Mouse (Mus musculus): ENCODE measurements at regions not wholly inside any gene's neighbourhood (a gene's known extent, or its start where the extent isn't known, plus 50 kb on each side); places are given as distances from the start of the nearest gene placed in this dataset.
A peak's percentile ranks its signal among the peaks of the same experiment; 100 is the strongest.

GRCm38 (mm10) chr9:98791709-98792108 is 50.6 kb upstream of the Prr23a1 start:
- DNase-seq (ENCODE audit: low read depth, low spot score) (no peak), ATAC-seq (no peak)
- CTCF ChIA-PET = no interaction called here
- in situ Hi-C loops (cut with MboI; ENCODE audit: low pct_unique_long_range_greater_than_20kb) = loop anchor here (5.0 kb wide), 1 partner anchor 34 kb away; no protein-coding TSS in a partner anchor
- TF ChIP-seq CTCF (IDR thresholded peaks at IDR 0.05) = no peak
- no peaks in the 10 kb centered on the region for H3K27me3 ChIP-seq
- POLR2A ChIA-PET = no interaction called here

DNA sequence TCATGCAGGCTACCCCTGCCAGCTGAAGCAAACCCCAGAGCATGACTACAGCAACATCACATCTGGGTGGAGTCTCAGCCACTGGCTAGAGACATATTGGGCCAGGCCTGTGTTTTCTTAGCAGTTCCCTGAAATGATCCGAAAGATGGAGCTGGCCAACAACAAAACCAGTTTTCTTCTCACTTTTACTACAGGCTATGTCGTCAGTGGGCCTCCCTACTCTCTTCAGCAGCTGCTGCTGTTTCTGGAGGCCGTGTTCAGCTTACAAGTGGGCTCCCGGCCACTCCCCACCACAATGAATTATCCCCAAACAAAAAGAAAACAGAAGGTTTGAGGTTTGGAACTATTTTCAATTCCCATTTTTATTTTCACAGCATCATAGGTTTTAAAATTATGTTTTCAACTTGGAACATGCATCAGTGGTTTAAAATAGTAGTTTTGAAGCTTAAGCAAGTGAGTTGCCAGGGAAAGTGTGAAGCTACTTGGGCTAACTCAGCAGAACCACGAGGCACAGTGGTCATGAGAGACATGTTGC is 68.6 kb upstream of the Prr23a1 start:
- peaks cover 4% of the 10 kb centered on the region for H3K27me3 ChIP-seq
- ChIA-PET CTCF (no interaction called here), POLR2A (no interaction called here)
- in situ Hi-C loops (cut with MboI; ENCODE audit: low pct_unique_long_range_greater_than_20kb) = no loop called here
- no peak for TF ChIP-seq CTCF (IDR thresholded peaks at IDR 0.05)
- DNase-seq (ENCODE audit: low read depth, low spot score) (no peak), ATAC-seq (no peak)

DNA sequence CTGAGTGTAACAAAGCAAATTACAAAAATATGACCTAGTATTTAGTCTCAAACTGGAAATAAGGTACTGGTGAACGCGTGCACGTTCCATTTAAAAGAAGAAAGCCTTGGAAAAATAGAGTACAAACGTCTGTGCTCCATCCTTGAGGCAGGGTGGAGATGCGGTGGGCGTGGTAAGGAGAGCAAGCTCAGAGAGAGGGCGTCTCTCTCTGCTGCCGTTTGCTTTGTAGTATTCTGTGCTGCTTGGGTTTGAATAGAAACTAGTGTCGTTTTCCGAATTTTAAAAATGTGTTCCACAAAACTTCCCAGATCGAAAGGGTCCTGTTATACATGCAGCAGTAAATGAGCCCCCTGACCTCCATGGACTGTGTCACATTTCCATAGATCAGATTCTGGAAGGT is 69.1 kb upstream of the Prr23a1 start:
- in situ Hi-C loops (cut with MboI; ENCODE audit: low pct_unique_long_range_greater_than_20kb) = no loop called here
- H3K27me3 ChIP-seq = peaks cover 4% of the 10 kb centered on the region
- TF ChIP-seq CTCF (IDR thresholded peaks at IDR 0.05) = no peak
- CTCF ChIA-PET = no interaction called here
- POLR2A ChIA-PET = no interaction called here
- no peak for DNase-seq (ENCODE audit: low read depth, low spot score)
- ATAC-seq = no peak

GRCm38 (mm10) chr9:98754764-98755163 is 87.5 kb upstream of the Prr23a1 start:
- TF ChIP-seq CTCF (IDR thresholded peaks at IDR 0.05) = no peak
- POLR2A ChIA-PET = interaction anchor here (0.9 kb wide), 1 partner anchor 10 kb away, joined by 3 read pairs; no protein-coding TSS in a partner anchor
- no peak for DNase-seq (ENCODE audit: low read depth, low spot score)
- no peak for ATAC-seq
- no peaks in the 10 kb centered on the region for H3K27me3 ChIP-seq
- CTCF ChIA-PET = no interaction called here
- in situ Hi-C loops (cut with MboI; ENCODE audit: low pct_unique_long_range_greater_than_20kb) = loop anchor here (5.0 kb wide), 1 partner anchor 38 kb away; no protein-coding TSS in a partner anchor

DNA sequence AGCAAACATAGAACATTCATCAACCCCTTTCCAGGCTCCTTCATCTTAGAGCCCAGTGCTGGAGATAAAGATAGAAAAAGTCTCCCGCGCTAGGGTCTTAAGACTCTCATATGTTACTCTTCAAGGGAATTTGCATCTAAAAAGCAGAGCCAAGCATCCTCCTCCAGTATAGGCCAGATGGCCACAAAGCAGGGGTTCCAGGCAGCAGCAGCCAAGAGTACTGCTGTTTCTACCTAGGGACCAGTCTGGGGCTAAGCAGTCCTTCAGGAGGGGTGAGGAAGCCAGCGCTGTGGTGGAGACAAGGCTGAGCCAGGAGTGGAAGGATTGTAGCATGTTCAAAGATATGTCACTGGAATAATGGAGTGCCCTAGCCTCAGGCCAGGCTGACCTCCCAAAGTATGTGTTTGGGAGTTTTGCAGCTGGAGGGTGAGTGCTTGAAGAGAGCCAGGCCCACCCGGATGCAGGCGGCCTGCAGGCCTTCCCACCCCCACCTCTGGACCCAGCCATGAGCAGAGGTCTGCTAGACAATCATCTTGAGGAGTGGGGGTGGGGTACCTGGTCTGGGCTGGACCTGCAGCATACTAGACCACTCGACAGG is 88.8 kb upstream of the Prr23a1 start:
- no peaks in the 10 kb centered on the region for H3K27me3 ChIP-seq
- no peak for DNase-seq (ENCODE audit: low read depth, low spot score)
- in situ Hi-C loops (cut with MboI; ENCODE audit: low pct_unique_long_range_greater_than_20kb) = no loop called here
- TF ChIP-seq CTCF (IDR thresholded peaks at IDR 0.05) = no peak
- CTCF ChIA-PET = no interaction called here
- ATAC-seq = no peak
- POLR2A ChIA-PET = no interaction called here

DNA sequence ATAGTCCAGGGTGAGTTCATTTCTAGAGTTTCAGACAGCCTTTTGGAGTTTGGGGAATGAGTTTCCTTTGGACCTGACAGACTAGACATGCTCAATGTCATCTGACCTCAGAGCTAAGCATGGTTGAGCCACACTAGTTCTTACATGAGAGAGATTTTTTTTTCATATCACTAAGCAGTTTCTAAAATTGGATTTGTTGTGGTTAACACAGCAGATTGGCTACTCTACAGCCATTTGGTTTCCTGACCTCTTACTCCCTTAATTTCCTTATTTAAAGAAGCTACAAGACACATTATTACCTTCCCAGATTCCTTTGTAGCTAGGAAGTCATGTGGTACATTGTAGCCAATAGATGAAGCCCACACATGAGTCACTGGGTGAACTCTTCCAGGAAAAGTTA is 98.5 kb upstream of the Prr23a1 start:
- no peak for TF ChIP-seq CTCF (IDR thresholded peaks at IDR 0.05)
- CTCF ChIA-PET = no interaction called here
- ATAC-seq = peak; percentile 51
- in situ Hi-C loops (cut with MboI; ENCODE audit: low pct_unique_long_range_greater_than_20kb) = no loop called here
- no peak for DNase-seq (ENCODE audit: low read depth, low spot score)
- no peaks in the 10 kb centered on the region for H3K27me3 ChIP-seq
- POLR2A ChIA-PET = no interaction called here

DNA sequence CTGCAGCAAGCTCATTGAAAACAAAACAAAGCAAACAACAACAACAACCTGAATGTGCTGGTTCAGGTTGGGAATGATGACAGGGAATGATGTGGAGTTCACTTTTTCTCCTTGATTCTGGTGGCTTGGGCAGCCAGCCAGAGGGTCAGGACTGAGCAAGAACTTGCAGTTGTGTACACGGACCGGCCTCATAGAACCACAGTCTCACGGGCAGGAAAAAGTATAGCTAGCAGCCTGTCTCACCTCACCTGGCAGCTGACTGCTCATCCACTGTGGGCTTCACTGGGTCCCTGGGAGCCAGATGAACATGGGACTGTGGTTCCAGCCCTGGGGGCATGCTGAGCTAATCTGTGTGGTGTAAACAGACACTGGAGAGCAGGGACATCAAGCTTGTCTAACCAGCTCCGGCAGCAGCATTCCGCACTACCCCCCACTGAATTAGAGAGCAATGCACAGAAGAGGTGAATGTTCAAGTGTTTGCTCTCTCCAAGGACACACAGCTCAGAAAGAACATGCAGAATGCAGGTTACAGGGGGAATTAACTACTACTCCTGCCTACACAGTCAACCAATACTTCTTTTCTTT is 114.9 kb upstream of the Prr23a1 start:
- in situ Hi-C loops (cut with MboI; ENCODE audit: low pct_unique_long_range_greater_than_20kb) = no loop called here
- H3K27me3 ChIP-seq = no peaks in the 10 kb centered on the region
- TF ChIP-seq CTCF (IDR thresholded peaks at IDR 0.05) = no peak
- no peak for DNase-seq (ENCODE audit: low read depth, low spot score)
- ATAC-seq = peak; percentile 31
- POLR2A ChIA-PET = no interaction called here
- CTCF ChIA-PET = interaction anchor here (1.9 kb wide), 1 partner anchor 14 kb away, joined by 4 read pairs; no protein-coding TSS in a partner anchor

GRCm38 (mm10) chr9:98726638-98727037 is 115.7 kb upstream of the Prr23a1 start:
- no peak for TF ChIP-seq CTCF (IDR thresholded peaks at IDR 0.05)
- in situ Hi-C loops (cut with MboI; ENCODE audit: low pct_unique_long_range_greater_than_20kb) = no loop called here
- ATAC-seq (no peak), DNase-seq (ENCODE audit: low read depth, low spot score) (no peak)
- POLR2A ChIA-PET = no interaction called here
- no peaks in the 10 kb centered on the region for H3K27me3 ChIP-seq
- CTCF ChIA-PET = interaction anchor here (1.9 kb wide), 1 partner anchor 15 kb away, joined by 4 read pairs; no protein-coding TSS in a partner anchor

DNA sequence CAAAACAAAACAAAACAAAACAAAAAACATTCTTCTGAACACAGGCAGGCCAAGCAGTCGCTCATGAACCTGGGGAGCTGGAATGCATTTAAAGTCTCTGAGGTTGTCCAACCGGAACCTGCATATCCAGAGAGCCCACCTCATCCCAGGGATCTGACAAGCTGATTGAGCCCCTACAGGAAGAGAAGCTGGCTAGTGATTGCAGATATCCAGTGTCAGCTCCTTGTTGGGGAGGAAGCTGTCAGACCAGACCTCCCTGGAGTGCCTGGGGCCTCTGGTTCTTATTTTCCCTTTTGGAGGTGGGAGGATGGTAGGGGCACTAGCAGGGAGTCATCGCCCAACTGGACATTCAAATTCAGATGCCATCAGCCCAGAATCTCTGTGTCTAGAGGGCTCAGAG is 119.4 kb upstream of the Prr23a1 start:
- H3K27me3 ChIP-seq = no peaks in the 10 kb centered on the region
- POLR2A ChIA-PET = no interaction called here
- DNase-seq (ENCODE audit: low read depth, low spot score) (no peak), ATAC-seq (no peak)
- CTCF ChIA-PET = no interaction called here
- in situ Hi-C loops (cut with MboI; ENCODE audit: low pct_unique_long_range_greater_than_20kb) = no loop called here
- no peak for TF ChIP-seq CTCF (IDR thresholded peaks at IDR 0.05)

DNA sequence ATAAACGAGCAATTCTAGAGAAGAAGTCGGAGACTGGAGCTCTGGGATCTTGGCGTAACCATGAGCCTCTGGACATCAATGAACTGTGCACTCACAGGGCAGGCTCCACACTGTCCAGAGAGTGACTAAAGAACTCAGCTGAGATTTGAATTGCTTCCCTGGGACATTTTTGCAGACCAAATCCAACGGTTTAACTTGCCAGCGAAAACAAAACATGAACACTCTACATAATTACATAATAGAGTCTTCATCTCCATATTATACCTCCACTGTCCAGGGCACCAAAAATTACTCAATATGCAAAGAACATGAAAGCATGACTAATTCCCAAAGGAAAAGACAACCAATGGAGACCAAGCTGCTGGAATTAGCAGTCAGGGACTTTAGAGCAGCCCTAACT is 119.9 kb upstream of the Mrps22 start:
- H3K27me3 ChIP-seq = no peaks in the 10 kb centered on the region
- CTCF ChIA-PET = no interaction called here
- POLR2A ChIA-PET = no interaction called here
- in situ Hi-C loops (cut with MboI; ENCODE audit: low pct_unique_long_range_greater_than_20kb) = no loop called here
- ATAC-seq = no peak
- no peak for DNase-seq (ENCODE audit: low read depth, low spot score)
- TF ChIP-seq CTCF (IDR thresholded peaks at IDR 0.05) = no peak

GRCm38 (mm10) chr9:98717701-98718270 is 116.3 kb upstream of the Mrps22 start:
- POLR2A ChIA-PET = no interaction called here
- DNase-seq (ENCODE audit: low read depth, low spot score) (no peak), ATAC-seq (no peak)
- in situ Hi-C loops (cut with MboI; ENCODE audit: low pct_unique_long_range_greater_than_20kb) = no loop called here
- CTCF ChIA-PET = no interaction called here
- no peak for TF ChIP-seq CTCF (IDR thresholded peaks at IDR 0.05)
- no peaks in the 10 kb centered on the region for H3K27me3 ChIP-seq

All from Patski (cell line).